Mouse (Mus musculus): ENCODE results near the gene Creb5. TPM values are rescaled to one million over a fixed set of nuclear protein-coding genes. Genes with fewer than 3 reads are reported as not detected.
A peak's percentile ranks its signal among the peaks of the same experiment; 100 is the strongest.

Creb5 gene
- polyA plus RNA-seq, 1 experiment from 2014 or later, result 11.7 TPM

DNA sequence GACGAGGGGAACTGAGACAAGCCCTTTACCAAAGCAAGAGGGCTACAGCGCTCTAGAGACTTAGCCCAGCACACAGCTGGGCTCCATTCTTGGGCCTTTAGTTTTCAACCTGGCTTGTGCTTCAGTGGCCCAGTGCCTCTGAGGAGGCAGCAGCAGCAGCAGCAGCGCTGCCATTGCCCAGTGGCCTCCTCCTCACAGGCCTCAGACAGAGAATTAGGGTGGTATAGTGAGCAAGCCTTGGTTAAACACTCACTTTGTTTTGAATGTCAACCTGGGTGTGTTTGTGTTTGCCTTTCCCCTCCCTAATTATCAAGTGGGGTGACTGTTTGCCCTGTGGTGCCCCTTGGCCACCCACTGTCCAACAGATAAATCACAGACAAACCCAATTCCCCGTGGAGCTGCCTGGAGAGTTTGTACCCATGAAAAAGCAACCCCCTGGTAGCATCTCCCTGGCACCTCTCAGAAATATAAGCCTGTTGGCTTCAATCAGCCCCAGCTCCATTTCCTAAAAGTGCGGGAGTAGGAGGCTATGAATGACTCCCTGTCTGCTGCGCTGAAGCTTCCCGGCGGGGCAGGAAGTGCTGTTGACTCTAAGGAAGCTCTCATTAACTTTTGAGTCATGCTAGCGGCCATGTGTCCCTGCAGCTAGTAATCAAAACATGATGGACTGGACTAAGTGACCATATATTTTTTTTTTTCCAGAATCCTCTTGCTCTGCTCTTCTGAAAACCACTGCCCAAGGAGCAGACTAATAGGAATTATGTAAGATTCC, 328.6 kb downstream of the Creb5 start:
- no peak for ATAC-seq (replicated peaks; ENCODE audit: insufficient number of reproducible peaks, low FRiP score, low TSS enrichment, low read depth)
- H3K4me2 ChIP-seq (ENCODE audit: low read depth, low read length), result no peak overlapping the region
- H3K27ac ChIP-seq (replicated peaks; ENCODE audit: low read depth, low read length), result no peak overlapping the region
- 30% methylated on average over 9 of the region's 9 CpGs for WGBS
- H3K9ac ChIP-seq (replicated peaks; ENCODE audit: low read length), result no peak overlapping the region
- no peak overlapping the region for H3K4me3 ChIP-seq (ENCODE audit: low read depth, low read length)
- no peaks in the 10 kb centered on the region for H3K36me3 ChIP-seq (replicated peaks; ENCODE audit: control insufficient read depth, insufficient read depth, low read depth, low read length)
- H3K9me3 ChIP-seq (replicated peaks; ENCODE audit: control insufficient read depth, low read length), result no peaks in the 10 kb centered on the region
- peak; percentile 55 for DNase-seq (ENCODE audit: low spot score)
- no peaks in the 10 kb centered on the region for H3K27me3 ChIP-seq (ENCODE audit: control insufficient read depth, insufficient read depth, low read length)
- H3K4me1 ChIP-seq (ENCODE audit: control insufficient read depth, insufficient read depth, low read length), result no peaks in the 10 kb centered on the region

GRCm38 (mm10) chr6:53618164-53618563, 331.1 kb downstream of the Creb5 start:
- Histone ChIP-seq H3K27ac (replicated peaks; ENCODE audit: low read depth, low read length) (no peak overlapping the region), H3K36me3 (replicated peaks; ENCODE audit: control insufficient read depth, insufficient read depth, low read depth, low read length) (no peaks in the 10 kb centered on the region), H3K9me3 (replicated peaks; ENCODE audit: control insufficient read depth, low read length) (no peaks in the 10 kb centered on the region), H3K9ac (replicated peaks; ENCODE audit: low read length) (no peak overlapping the region), H3K4me2 (ENCODE audit: low read depth, low read length) (no peak overlapping the region), H3K4me3 (ENCODE audit: low read depth, low read length) (no peak overlapping the region), H3K4me1 (ENCODE audit: control insufficient read depth, insufficient read depth, low read length) (no peaks in the 10 kb centered on the region), H3K27me3 (ENCODE audit: control insufficient read depth, insufficient read depth, low read length) (no peaks in the 10 kb centered on the region)
- ATAC-seq (replicated peaks; ENCODE audit: insufficient number of reproducible peaks, low FRiP score, low TSS enrichment, low read depth), result no peak
- WGBS, result 67% methylated on average over 8 of the region's 8 CpGs
- DNase-seq (ENCODE audit: low spot score), result no peak

DNA sequence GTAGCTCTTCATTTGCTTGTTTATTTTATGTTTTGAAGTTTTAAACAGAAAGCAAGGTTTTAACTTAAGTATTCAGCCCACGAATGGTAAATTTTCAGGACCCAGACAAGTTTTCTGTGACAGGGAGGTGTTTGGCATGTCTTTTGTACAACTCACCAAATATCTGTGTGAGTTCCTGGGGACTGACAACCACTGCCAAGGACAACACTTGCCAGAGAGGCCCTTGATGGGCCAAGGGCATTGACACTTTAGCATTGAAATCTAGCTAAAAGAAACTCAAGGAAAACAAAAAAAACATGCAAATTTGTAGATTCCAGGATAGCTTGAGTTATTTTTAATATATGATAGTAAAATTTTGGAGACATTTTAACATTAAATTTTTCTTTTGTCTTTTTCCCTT, 332.6 kb downstream of the Creb5 start:
- no peaks in the 10 kb centered on the region for H3K4me1 ChIP-seq (ENCODE audit: control insufficient read depth, insufficient read depth, low read length)
- no peak overlapping the region for H3K9ac ChIP-seq (replicated peaks; ENCODE audit: low read length)
- DNase-seq (ENCODE audit: low spot score) (no peak), ATAC-seq (replicated peaks; ENCODE audit: insufficient number of reproducible peaks, low FRiP score, low TSS enrichment, low read depth) (no peak)
- H3K27ac ChIP-seq (replicated peaks; ENCODE audit: low read depth, low read length), result no peak overlapping the region
- H3K4me2 ChIP-seq (ENCODE audit: low read depth, low read length), result no peak overlapping the region
- 70% methylated on average over 1 of the region's 1 CpGs for WGBS
- no peaks in the 10 kb centered on the region for H3K27me3 ChIP-seq (ENCODE audit: control insufficient read depth, insufficient read depth, low read length)
- no peak overlapping the region for H3K4me3 ChIP-seq (ENCODE audit: low read depth, low read length)
- no peaks in the 10 kb centered on the region for H3K9me3 ChIP-seq (replicated peaks; ENCODE audit: control insufficient read depth, low read length)
- no peaks in the 10 kb centered on the region for H3K36me3 ChIP-seq (replicated peaks; ENCODE audit: control insufficient read depth, insufficient read depth, low read depth, low read length)

GRCm38 (mm10) chr6:53621295-53621694, 334.2 kb downstream of the Creb5 start:
- no peak for ATAC-seq (replicated peaks; ENCODE audit: insufficient number of reproducible peaks, low FRiP score, low TSS enrichment, low read depth)
- WGBS, result 74% methylated on average over 5 of the region's 5 CpGs
- no peak overlapping the region for H3K4me2 ChIP-seq (ENCODE audit: low read depth, low read length)

GRCm38 (mm10) chr6:53624455-53625276, 337.6 kb downstream of the Creb5 start:
- no peak overlapping the region for H3K4me3 ChIP-seq (ENCODE audit: low read depth, low read length)
- no peaks in the 10 kb centered on the region for H3K4me1 ChIP-seq (ENCODE audit: control insufficient read depth, insufficient read depth, low read length)
- H3K27ac ChIP-seq (replicated peaks; ENCODE audit: low read depth, low read length), result no peak overlapping the region; the same call in 1 of the 2 replicates
- no peaks in the 10 kb centered on the region for H3K27me3 ChIP-seq (ENCODE audit: control insufficient read depth, insufficient read depth, low read length)
- H3K36me3 ChIP-seq (replicated peaks; ENCODE audit: control insufficient read depth, insufficient read depth, low read depth, low read length), result no peaks in the 10 kb centered on the region
- WGBS, result 43% methylated on average over 15 of the region's 15 CpGs
- DNase-seq (ENCODE audit: low spot score) (peak; percentile 53), ATAC-seq (replicated peaks; ENCODE audit: insufficient number of reproducible peaks, low FRiP score, low TSS enrichment, low read depth) (no peak)
- H3K9me3 ChIP-seq (replicated peaks; ENCODE audit: control insufficient read depth, low read length), result no peaks in the 10 kb centered on the region
- H3K4me2 ChIP-seq (ENCODE audit: low read depth, low read length), result no peak overlapping the region
- no peak overlapping the region for H3K9ac ChIP-seq (replicated peaks; ENCODE audit: low read length)

More at GRCm38 (mm10) chr6:53621295-53621694, 334.2 kb downstream of the Creb5 start:
- Histone ChIP-seq H3K36me3 (replicated peaks; ENCODE audit: control insufficient read depth, insufficient read depth, low read depth, low read length) (no peaks in the 10 kb centered on the region), H3K27ac (replicated peaks; ENCODE audit: low read depth, low read length) (no peak overlapping the region), H3K9me3 (replicated peaks; ENCODE audit: control insufficient read depth, low read length) (no peaks in the 10 kb centered on the region), H3K27me3 (ENCODE audit: control insufficient read depth, insufficient read depth, low read length) (no peaks in the 10 kb centered on the region), H3K9ac (replicated peaks; ENCODE audit: low read length) (no peak overlapping the region), H3K4me3 (ENCODE audit: low read depth, low read length) (no peak overlapping the region), H3K4me1 (ENCODE audit: control insufficient read depth, insufficient read depth, low read length) (no peaks in the 10 kb centered on the region)
- no peak for DNase-seq (ENCODE audit: low spot score)

GRCm38 (mm10) chr6:53626044-53626443, 339.0 kb downstream of the Creb5 start:
- no peak overlapping the region for H3K4me3 ChIP-seq (ENCODE audit: low read depth, low read length)
- no peaks in the 10 kb centered on the region for H3K4me1 ChIP-seq (ENCODE audit: control insufficient read depth, insufficient read depth, low read length)
- H3K9me3 ChIP-seq (replicated peaks; ENCODE audit: control insufficient read depth, low read length), result no peaks in the 10 kb centered on the region
- no peak overlapping the region for H3K27ac ChIP-seq (replicated peaks; ENCODE audit: low read depth, low read length)
- H3K27me3 ChIP-seq (ENCODE audit: control insufficient read depth, insufficient read depth, low read length), result no peaks in the 10 kb centered on the region
- no peak for ATAC-seq (replicated peaks; ENCODE audit: insufficient number of reproducible peaks, low FRiP score, low TSS enrichment, low read depth)
- no peaks in the 10 kb centered on the region for H3K36me3 ChIP-seq (replicated peaks; ENCODE audit: control insufficient read depth, insufficient read depth, low read depth, low read length)
- no peak overlapping the region for H3K4me2 ChIP-seq (ENCODE audit: low read depth, low read length)
- DNase-seq (ENCODE audit: low spot score), result no peak
- no peak overlapping the region for H3K9ac ChIP-seq (replicated peaks; ENCODE audit: low read length)
- 85% methylated on average over 5 of the region's 5 CpGs for WGBS

GRCm38 (mm10) chr6:53628714-53629113, 341.6 kb downstream of the Creb5 start:
- Histone ChIP-seq H3K27me3 (ENCODE audit: control insufficient read depth, insufficient read depth, low read length) (no peaks in the 10 kb centered on the region), H3K27ac (replicated peaks; ENCODE audit: low read depth, low read length) (no peak overlapping the region), H3K9ac (replicated peaks; ENCODE audit: low read length) (no peak overlapping the region), H3K4me1 (ENCODE audit: control insufficient read depth, insufficient read depth, low read length) (no peaks in the 10 kb centered on the region), H3K4me3 (ENCODE audit: low read depth, low read length) (no peak overlapping the region), H3K4me2 (ENCODE audit: low read depth, low read length) (no peak overlapping the region), H3K36me3 (replicated peaks; ENCODE audit: control insufficient read depth, insufficient read depth, low read depth, low read length) (no peaks in the 10 kb centered on the region), H3K9me3 (replicated peaks; ENCODE audit: control insufficient read depth, low read length) (no peaks in the 10 kb centered on the region)
- no peak for DNase-seq (ENCODE audit: low spot score)
- no peak for ATAC-seq (replicated peaks; ENCODE audit: insufficient number of reproducible peaks, low FRiP score, low TSS enrichment, low read depth)

DNA sequence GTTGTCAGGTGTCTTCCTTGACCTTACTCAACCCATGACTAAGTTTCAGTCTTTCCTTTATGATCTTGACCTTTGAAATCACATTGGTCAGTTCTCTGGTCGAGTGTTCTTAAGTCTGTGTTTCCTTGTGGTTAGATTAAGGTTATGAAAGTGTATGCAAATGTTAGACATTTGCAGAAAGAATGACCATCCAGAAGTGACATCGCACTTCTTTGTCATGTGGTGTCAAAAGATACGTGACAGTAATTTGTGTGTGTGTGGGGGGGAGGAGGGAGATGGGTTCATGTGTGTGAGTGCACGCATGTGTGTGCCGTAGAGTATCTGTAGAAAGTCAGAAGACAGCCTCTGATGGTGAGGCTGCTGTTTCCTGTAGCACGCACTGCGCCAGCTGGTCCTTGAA, 348.4 kb downstream of the Creb5 start:
- no peak for DNase-seq (ENCODE audit: low spot score)
- Histone ChIP-seq H3K36me3 (replicated peaks; ENCODE audit: control insufficient read depth, insufficient read depth, low read depth, low read length) (no peaks in the 10 kb centered on the region), H3K9ac (replicated peaks; ENCODE audit: low read length) (no peak overlapping the region), H3K27ac (replicated peaks; ENCODE audit: low read depth, low read length) (no peak overlapping the region), H3K4me3 (ENCODE audit: low read depth, low read length) (no peak overlapping the region), H3K4me1 (ENCODE audit: control insufficient read depth, insufficient read depth, low read length) (no peaks in the 10 kb centered on the region), H3K9me3 (replicated peaks; ENCODE audit: control insufficient read depth, low read length) (no peaks in the 10 kb centered on the region), H3K27me3 (ENCODE audit: control insufficient read depth, insufficient read depth, low read length) (no peaks in the 10 kb centered on the region), H3K4me2 (ENCODE audit: low read depth, low read length) (no peak overlapping the region)
- WGBS, result 88% methylated on average over 7 of the region's 7 CpGs
- ATAC-seq (replicated peaks; ENCODE audit: insufficient number of reproducible peaks, low FRiP score, low TSS enrichment, low read depth), result no peak
